Mouse (Mus musculus): ENCODE data around the gene Zfp59.
"Not testable (repeated sequence)": the region's sequence is repeated elsewhere in the genome, so short reads cannot be mapped to it uniquely, and the experiment has no call there.

DNA sequence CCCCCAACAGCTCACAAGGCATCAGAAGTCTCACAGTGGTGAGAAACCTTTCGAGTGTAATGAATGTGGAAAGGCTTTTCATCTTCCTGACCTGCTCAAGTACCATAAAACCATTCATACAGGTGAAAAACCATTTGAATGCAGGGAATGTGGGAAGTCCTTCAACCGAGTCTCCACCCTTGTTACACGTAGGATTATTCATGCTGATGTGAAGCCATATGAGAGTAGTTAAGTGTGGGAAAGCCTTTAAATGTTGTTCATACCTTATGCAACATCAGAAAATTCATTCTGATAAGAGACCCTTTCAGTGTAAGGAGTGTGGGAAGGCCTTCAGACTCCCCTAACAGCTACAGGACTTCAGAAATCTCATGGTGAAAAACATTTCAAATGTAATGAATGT is 44.5 kb upstream of the Zfp59 start:
- not testable (repeated sequence) for TF ChIP-seq CTCF (IDR thresholded peaks at IDR 0.05; ENCODE audit: borderline replicate concordance, extremely low read depth, insufficient read depth, insufficient read length); POLR2A (IDR thresholded peaks at IDR 0.05; ENCODE audit: borderline replicate concordance, extremely low read depth, insufficient read depth, insufficient read length, poor library complexity, severe bottlenecking)

Data from brain, embryonic 14.5 days (tissue).